Mouse (Mus musculus) E14TG2a.4 (cell line): Measurements from ENCODE around the gene Cbx8.
A peak's percentile ranks its signal among the peaks of the same experiment; 100 is the strongest.

Source experiments
- H3K27me3 ChIP-seq: 2 replicates; pipeline ENCODE4 v1.6.1; 2014; ENCODE audit warnings: low read length, control low read depth; ENCODE audit not compliant: insufficient read depth
- H3K36me3 ChIP-seq: 2 replicates; pipeline ENCODE4 v1.6.1; 2014; ENCODE audit warnings: low read length, control low read depth; ENCODE audit not compliant: insufficient read depth
- H3K4me1 ChIP-seq: replicated peaks from 2 replicates; pipeline ENCODE4 v1.6.1; 2014; ENCODE audit warnings: low read depth, low read length, control low read depth
- H3K4me3 ChIP-seq: replicated peaks from 2 replicates; pipeline ENCODE4 v1.5.1; 2014; ENCODE audit warnings: mild to moderate bottlenecking, low read length
- H3K9me3 ChIP-seq: 2 replicates; pipeline ENCODE4 v1.6.1; 2014; ENCODE audit warnings: low read length, control low read depth
- CTCF ChIP-seq: conservative IDR thresholded peaks from 2 replicates; pipeline ENCODE4 v1.5.1; 2014; ENCODE audit warnings: low read length
- NANOG ChIP-seq: IDR thresholded peaks from 2 replicates; pipeline ENCODE4 v1.6.1; 2014; ENCODE audit warnings: borderline replicate concordance, low read length, mixed read lengths
- POU5F1 ChIP-seq: IDR thresholded peaks from 2 replicates; pipeline ENCODE4 v1.6.1; 2014; ENCODE audit warnings: low read length, borderline replicate concordance

Gene Cbx8

GRCm38 (mm10) chr11:119022068-119022894 lies 18.5 kb downstream of the Cbx8 start:
- peak overlapping the region; percentile 98 for H3K4me3 ChIP-seq
- H3K9me3 ChIP-seq = no peaks in the 10 kb centered on the region
- no peak for TF ChIP-seq NANOG
- peak; percentile 41 for TF ChIP-seq CTCF
- peaks cover 57% of the 10 kb centered on the region for H3K27me3 ChIP-seq
- peaks cover 35% of the 10 kb centered on the region for H3K4me1 ChIP-seq
- H3K36me3 ChIP-seq = peaks cover 26% of the 10 kb centered on the region

- Histone ChIP-seq H3K4me3 (no peak overlapping the region), H3K4me1 (peaks cover 30% of the 10 kb centered on the region), H3K36me3 (peaks cover 15% of the 10 kb centered on the region), H3K27me3 (peaks cover 59% of the 10 kb centered on the region), H3K9me3 (no peaks in the 10 kb centered on the region)
- TF ChIP-seq CTCF = no peak
- no peak for TF ChIP-seq NANOG
- no peak for TF ChIP-seq POU5F1
Observed at GRCm38 (mm10) chr11:119021180-119021579, 19.6 kb downstream of the Cbx8 start.

GRCm38 (mm10) chr11:119017506-119017905 lies 23.3 kb downstream of the Cbx8 start:
- TF ChIP-seq POU5F1 (no peak), CTCF (no peak), NANOG (no peak)
- H3K27me3 ChIP-seq = peaks cover 48% of the 10 kb centered on the region
- peaks cover 7% of the 10 kb centered on the region; the same call in 1 of the 2 replicates for H3K4me1 ChIP-seq
- 0 out of 2 replicates have a peak, but pooled peaks cover 3% of the 10 kb centered on the region for H3K9me3 ChIP-seq
- H3K36me3 ChIP-seq = no peaks in the 10 kb centered on the region
- H3K4me3 ChIP-seq = no peak overlapping the region

- Histone ChIP-seq H3K4me1 (no peaks in the 10 kb centered on the region), H3K27me3 (peaks cover 19% of the 10 kb centered on the region), H3K36me3 (no peaks in the 10 kb centered on the region), H3K9me3 (0 out of 2 replicates have a peak, but pooled peaks cover 3% of the 10 kb centered on the region), H3K4me3 (no peak overlapping the region)
- TF ChIP-seq NANOG (no peak), POU5F1 (no peak), CTCF (no peak)
Observed at GRCm38 (mm10) chr11:119014455-119014854, 26.3 kb downstream of the Cbx8 start.

- H3K27me3 ChIP-seq = peaks cover 23% of the 10 kb centered on the region
- TF ChIP-seq POU5F1 = no peak
- TF ChIP-seq CTCF = no peak
- no peak for TF ChIP-seq NANOG
- H3K4me3 ChIP-seq = peak overlapping the region; percentile 74
- no peaks in the 10 kb centered on the region for H3K9me3 ChIP-seq
- H3K36me3 ChIP-seq = no peaks in the 10 kb centered on the region
- H3K4me1 ChIP-seq = peaks cover 21% of the 10 kb centered on the region
Observed at GRCm38 (mm10) chr11:119007461-119008456, 33.0 kb downstream of the Cbx8 start.

GRCm38 (mm10) chr11:119006462-119006861 lies 34.3 kb downstream of the Cbx8 start:
- H3K9me3 ChIP-seq = no peaks in the 10 kb centered on the region
- H3K36me3 ChIP-seq = no peaks in the 10 kb centered on the region
- H3K27me3 ChIP-seq = peaks cover 36% of the 10 kb centered on the region
- TF ChIP-seq CTCF = peak; percentile 66
- no peak for TF ChIP-seq POU5F1
- no peak for TF ChIP-seq NANOG
- H3K4me3 ChIP-seq = no peak overlapping the region
- peaks cover 21% of the 10 kb centered on the region for H3K4me1 ChIP-seq

GRCm38 (mm10) chr11:119005547-119006275 lies 35.1 kb downstream of the Cbx8 start:
- peaks cover 41% of the 10 kb centered on the region for H3K27me3 ChIP-seq
- no peaks in the 10 kb centered on the region for H3K9me3 ChIP-seq
- TF ChIP-seq CTCF = no peak
- TF ChIP-seq POU5F1 = no peak
- no peak for TF ChIP-seq NANOG
- peaks cover 21% of the 10 kb centered on the region for H3K4me1 ChIP-seq
- no peak overlapping the region for H3K4me3 ChIP-seq
- H3K36me3 ChIP-seq = no peaks in the 10 kb centered on the region

GRCm38 (mm10) chr11:119001493-119002128 lies 39.2 kb downstream of the Cbx8 start:
- Histone ChIP-seq H3K4me3 (no peak overlapping the region), H3K36me3 (no peaks in the 10 kb centered on the region), H3K9me3 (no peaks in the 10 kb centered on the region), H3K27me3 (peaks cover 63% of the 10 kb centered on the region), H3K4me1 (peaks cover 18% of the 10 kb centered on the region)
- TF ChIP-seq NANOG (no peak), POU5F1 (no peak), CTCF (no peak)
